Mouse (Mus musculus) cortical plate, adult 2 months (tissue): ENCODE data around the gene Hist1h4h.

ENCODE experiments used
- CTCF ChIP-seq: fragments of 200-500 bp; IDR thresholded peaks from 2 replicates; pipeline ENCODE4 v1.5.1; 2011; ENCODE audit warnings: mild to moderate bottlenecking, control low read depth, low read length; ENCODE audit not compliant: insufficient read depth; ENCODE audit errors: extremely low read depth
- POLR2A ChIP-seq: fragments of 200-500 bp; IDR thresholded peaks from 2 replicates; pipeline ENCODE4 v1.6.1; 2011; ENCODE audit warnings: mild to moderate bottlenecking, low read length, control low read depth; ENCODE audit not compliant: insufficient read depth; ENCODE audit errors: extremely low read depth

GRCm38 (mm10) chr13:23576351-23576881 lies 45.6 kb downstream of the Hist1h4h start:
- TF ChIP-seq CTCF (no peak), POLR2A (no peak)
